Mouse (Mus musculus) left cerebral cortex, adult 9 months (tissue): ENCODE results near the gene Spin1.
"Not testable (repeated sequence)": the region's sequence is repeated elsewhere in the genome, so short reads cannot be mapped to it uniquely, and the experiment has no call there.

Experiments
- DNase-seq, 2 experiments: peaks; one replicate each; pipeline ENCODE4 v3.0.0; 2022; ENCODE audit warnings: low spot score in 2 of 2

Spin1 gene

DNA sequence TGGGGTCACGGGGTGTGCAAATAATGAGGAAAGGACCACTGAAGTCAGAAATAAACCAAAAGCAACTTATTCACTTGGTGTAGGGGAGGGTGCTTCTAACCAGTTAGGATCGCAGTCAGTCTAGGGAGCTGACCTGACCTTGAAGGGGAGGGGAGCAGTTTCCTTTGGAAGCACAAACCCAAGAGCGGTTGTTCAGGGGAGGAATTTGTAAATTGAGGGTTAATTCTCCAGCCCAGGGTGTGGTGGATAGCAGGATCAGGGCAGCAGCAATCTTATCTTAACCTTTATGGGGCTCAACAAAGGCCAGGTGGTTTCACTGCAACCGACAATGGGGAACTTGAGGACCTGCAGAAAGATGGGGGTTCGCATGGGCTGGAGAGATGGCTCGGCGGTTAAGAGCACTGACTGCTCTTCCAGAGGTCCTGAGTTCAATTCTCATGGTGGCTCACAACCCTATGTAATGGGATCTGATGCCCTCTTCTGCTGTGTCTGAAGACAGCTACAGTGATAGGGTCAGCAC, 5.4 kb upstream of the Spin1 start:
- DNase-seq = no peak

DNA sequence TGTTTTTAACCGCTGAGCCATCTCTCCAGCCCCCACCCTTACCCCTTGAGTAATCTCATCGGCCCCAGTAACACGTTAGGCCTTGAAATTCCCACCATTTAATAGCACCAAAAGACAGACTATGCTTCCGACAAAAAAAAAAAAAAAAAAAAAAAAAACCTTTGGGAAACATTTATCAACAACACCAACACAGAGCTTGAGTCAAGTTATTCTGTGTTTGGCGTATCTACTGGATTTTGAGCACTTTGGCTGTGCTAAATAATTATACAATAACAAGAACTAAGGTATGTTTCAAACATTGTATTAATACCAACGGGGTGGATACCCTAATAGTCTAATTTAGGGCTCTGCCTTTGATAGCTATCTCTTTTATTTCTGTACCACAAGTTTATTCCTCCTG, 4.0 kb upstream of the Spin1 start:
- no peak for DNase-seq

DNA sequence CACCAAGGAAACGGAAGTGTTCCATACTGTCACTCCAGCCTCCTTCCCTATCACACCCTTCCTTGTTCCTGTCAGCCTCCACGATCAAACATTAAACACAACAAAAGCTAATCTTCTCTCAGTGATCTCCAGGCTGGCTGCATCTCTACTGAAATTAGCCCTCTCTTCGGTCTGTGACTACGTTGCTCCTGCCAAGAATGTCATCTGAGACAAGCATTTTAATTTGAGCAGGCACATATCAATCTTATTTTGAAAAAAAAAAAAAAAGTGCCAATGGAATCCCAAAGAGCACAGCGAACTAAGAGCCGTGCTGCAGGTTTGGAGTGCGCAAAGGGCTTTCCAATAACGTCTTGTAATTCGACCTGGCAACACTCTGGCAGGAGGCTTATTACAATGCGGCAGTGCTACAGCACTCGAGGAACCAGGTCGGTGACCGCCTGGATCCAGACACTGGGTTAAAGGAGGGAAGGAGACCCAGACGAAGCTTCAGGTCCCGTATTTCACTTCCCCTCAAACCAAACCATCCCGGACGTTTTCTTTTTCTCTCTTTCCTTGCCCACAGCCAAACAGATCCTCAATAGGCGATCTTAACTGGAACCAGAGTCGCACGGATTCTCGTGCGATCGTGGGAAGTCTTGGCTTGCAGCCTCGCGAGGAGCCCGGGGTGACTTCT, 984 bp upstream of the Spin1 start:
- no peak for DNase-seq

DNA sequence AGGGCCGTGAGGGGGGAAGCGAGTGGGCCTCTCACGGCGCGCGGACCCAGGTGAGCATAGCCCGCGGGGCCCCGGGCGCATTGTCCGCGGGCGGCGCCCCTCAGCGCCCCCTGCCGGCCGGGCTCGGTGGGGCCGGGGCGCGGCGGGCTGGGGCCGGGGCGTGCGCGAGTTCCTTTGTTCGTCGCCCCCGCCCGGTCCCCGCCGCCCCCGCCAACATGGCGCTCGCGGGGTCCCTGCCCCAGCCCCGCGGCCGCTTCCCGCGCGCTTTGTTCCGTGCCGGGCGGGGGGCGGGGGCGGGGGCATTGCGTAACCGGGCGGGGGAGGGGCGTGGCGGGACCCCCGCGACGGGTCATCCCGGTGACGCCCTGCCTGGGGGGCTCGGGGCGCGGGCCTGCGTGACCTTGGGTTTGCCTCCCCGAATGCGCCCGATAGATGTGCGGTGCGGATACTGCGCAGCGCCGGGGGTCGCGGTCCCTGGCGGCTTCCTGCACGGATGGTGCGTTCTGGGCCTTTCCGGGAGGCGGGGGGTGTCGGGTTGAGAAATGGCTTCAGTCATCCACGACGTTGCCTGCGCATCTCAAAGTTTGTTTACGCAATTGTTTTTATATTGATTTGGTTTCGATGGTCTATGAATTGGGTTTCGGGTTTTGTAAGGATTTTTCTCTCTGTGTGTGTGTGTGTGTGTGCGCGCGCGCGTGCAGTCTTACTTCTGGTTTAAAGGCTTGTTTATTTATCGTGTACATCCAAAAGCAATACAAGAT, 516 bp downstream of the Spin1 start:
- peak in 1 of 2 experiments; percentile 38 for DNase-seq

DNA sequence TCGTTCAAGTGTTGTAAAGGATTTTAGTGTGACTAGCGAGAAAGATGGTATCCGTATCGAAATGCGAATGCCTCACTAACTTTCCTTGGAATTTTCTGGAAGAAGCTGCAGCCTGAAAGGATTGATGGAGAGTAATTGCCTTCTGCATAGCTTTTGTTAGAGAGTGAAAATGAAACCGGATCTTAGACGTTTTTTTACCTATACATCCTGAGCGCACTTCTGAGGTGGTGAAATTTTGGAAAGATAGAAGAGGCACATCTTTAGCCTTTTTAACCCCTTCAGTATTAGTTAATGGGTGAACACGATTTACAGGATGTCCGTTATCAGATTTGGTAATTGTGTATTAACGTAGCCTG, 1.1 kb downstream of the Spin1 start:
- no peak for DNase-seq

DNA sequence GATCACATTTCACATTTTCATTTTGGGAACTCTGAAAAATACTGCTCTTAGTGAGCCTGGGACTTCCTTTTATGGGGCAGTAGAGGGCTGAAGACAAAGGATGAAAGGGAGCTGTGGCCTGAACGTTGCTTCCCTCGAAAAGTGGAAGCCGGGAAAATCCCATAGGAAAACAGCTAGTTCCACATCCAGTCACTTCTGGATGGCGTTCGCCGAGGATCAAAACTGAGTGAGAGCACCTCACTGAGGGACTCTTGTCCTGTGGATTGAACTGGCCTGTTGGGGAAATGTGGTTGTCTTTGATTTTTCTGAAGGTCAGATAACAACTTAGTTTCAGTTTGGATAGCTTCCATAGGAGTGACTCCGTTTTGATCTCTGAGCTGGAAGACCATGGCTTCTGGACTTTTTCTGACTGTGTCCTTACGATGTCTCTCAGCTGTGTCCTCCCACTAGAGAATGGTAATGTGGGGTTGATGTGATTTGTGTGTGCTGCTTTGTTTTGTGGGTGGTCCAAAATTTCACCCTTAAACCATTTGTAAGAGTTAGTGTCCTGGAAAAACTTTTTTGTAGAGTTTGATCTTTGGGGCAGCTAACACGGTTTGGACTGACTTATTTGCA, 2.5 kb downstream of the Spin1 start:
- DNase-seq = no peak

DNA sequence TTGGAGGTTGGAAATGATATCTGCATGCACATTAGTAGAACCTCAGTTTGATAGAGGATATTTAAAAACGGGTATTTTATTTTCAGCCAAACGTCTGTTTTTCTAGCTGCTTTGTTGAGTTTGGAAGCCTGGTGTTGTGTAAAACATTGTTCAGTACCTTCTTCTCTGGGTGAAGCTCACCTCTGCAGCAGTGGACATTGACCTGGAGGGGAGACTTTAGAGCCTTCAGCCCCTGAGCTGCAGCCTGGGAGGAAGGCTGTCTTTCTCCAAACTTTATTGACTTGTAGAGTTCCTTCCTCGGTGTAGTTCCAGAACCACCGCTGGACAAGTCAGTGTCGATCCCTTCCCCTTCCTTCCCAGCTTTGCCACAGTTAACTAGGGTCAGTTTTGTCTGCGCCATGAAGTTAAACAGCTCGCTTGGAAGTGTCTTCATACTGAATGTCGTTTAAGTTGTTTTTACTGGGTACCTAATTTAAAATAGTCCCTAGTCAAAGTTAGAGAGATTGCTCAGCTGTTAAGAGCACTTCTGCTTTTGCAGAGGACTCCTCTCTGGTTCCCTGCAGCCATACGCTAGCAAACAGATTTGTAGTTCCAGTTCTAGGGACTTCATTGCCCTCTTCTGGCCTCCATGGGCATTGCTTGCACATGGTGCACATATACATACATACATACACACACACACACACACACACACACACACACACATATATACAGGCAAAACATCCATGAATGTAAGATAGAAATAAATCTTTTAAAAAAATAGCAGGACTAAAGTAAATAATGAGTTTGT, 3.4 kb downstream of the Spin1 start:
- DNase-seq = no peak

DNA sequence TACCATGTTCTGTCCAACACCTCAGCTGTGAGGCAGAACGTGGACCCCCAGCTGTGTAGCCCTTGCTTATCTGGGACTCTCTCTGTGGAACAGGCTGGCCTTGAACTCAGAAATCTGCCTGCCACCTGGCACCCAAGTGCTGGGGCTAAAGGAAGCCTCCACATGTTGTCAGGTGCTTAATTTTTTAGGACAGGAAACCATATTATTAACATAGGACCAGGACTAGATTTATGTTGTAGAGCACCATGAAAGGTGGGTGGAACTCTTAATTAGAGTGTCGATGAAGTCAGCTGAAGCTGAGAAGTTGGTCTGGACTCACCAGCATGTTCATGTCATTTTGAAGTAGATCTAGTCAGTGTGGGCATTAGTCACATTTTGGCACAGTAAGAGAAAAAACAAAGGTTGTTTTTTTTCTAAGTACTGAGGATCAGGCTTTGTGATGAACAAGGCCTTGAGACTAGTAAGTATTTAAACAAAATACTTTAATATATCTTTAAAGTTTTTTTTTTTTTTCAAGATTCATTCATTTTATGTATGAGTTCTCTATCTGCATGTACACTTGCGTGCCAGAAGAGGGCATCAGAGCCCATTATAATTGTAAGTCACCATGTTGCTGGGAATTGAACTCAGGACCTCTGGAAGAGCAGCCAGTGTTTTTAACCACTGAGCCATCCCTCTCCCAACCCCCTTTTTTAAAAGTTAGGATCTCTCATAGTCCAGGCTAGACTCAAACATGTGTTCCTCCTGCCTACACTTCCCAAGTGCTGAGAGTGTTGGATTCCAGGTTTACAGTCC, 5.4 kb downstream of the Spin1 start:
- no peak for DNase-seq

DNA sequence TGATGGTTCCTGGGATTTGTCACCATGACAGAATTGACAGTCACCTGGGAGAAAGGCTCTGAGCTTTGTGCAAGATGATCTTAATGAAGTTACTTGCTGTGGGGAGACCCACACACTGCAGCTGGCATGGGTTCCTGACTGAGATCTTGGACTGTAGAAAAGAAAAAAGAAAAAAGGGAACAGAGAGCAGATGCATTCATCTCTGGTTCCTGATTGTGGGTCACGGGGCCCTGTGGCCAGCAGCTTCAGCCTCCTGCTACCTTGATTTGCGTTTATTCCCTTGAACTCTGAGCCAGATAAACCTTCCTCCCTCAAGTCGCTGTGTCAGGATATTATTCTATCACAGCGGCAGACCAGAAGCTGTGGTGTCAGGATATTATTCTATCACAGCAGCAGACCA, 6.1 kb downstream of the Spin1 start:
- DNase-seq = no peak

DNA sequence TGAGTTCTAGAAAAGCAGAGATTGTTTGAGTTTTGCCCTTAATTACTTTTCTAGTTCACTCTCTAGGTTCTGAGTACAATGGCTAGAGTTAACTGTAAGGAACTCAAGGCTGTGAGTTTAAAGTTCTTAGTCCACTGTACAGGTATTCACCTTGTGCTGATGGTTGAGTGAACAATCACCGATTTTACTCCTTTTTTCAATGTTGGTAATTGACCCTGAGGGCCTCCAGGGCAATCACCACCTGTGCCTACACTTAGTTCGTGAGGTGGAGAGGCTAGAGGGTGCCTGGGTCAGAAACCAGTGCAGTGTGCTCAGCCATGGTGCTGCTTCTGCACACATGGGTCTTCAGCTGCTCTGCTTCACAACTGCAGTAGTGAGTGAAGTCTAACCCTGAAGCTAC, 8.8 kb downstream of the Spin1 start:
- DNase-seq = no peak

DNA sequence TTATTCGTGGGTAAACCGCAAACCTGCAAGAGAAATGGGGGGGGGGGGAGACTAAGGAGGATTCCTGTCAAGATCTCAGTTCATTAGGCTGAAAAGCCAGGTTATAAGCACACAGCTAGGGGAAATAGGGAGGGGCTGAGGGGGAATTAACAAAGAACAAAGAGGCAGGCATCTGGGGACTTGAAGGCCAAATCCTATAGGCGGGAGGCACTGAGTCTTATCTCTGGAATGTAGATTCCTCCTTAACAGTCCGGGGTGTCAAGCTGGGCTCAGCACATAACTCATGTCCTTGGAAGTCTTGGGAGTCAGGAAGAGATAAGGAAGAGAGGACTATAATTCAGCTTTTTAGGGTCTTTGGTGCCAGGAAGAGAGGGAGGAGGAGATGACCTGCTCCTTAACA, 13.7 kb downstream of the Spin1 start:
- not testable (repeated sequence) for DNase-seq

DNA sequence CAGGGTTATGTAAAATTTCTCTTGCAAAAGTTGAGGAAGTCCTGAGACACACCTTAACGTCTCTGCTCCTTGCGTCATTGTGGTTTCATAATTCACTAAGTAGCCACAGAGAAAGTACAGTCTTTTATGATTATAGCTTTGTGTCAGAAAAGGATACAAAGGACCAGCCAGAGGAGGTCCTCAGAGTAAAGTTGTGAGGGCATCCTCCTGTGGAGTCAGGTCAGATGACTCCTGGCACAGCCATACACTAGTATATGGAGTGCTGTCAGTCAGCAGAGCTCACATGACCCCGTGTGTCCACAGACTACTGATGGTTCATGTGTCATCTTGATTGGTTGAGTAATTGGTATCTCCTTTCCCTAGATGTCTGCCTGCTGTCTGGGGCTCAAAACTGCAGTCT, 15.1 kb downstream of the Spin1 start:
- DNase-seq = no peak

DNA sequence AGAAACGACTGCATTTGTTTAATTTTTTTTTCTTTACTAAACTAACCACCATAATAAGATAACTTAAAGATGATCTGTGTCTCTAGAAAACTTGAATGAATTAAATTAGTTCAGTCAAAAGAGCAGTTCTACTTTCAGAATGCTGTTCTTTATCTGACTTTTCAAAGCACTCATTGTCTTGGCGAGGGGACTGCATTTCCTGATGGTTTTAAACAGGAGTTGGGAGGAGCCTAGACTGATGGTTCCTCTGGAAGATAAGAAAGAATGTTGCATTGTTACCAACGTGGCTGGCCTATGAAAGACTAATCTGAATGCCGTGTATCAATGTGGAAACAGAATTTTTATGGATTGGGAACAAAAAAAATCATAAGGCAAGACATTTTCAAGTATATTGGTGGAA, 20.1 kb downstream of the Spin1 start:
- DNase-seq = no peak

DNA sequence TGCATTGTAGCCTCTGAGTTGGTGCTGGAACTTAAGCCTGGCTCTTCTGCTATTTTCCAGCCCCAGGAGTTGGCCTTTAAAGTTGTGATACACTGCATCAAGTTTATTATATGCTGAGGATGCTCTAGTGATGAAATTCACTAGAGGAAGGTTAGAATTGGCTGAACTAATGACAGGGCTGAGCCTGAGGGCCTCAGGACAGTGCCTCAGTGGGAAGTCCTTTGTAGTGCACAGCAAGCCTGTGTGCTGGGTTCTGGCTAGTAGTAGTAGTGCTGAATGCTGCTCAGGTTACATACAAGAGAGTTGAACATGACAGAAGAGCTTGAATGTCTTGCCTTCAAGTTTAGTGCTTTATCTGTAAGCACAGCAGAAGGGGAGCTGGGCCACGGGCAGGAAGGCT, 21.3 kb downstream of the Spin1 start:
- DNase-seq = no peak

DNA sequence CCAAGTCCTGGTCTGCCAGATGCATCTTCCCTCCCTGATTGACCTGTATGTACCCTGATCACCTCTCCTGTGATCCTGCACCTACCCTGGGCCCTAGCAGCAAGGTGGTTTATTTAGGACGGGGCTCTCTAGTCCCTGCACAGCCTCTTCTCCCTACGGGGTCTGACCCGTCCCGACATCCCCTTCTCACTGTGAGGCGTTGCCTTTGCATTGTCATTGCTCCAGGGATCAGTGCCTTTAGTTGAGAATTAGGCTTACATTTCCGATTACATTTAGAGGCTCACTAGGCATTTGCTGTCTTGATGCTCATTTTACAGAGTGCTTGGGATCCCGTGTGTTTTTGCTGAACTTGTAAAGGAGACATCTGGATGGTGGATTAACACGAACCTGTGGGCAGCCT, 22.1 kb downstream of the Spin1 start:
- DNase-seq = no peak

DNA sequence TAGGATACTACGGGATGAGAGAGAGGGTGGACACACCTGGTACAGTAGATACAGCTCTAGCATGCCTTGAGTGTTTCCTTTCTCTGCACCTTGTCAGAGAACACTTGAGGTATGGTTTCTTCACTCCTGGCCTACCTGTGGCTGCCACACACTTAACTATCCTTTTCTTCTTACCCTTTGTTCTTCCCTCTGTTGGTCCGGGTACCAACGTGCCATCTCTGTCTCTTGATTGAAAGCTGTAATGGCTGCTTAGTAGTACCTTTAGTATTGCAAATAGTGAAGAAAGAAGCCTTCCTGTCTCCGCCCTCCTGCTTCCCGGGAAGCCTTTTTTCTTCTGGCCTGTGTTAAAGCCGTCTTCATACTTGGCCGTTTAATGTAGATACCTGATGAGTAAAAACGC, 24.7 kb downstream of the Spin1 start:
- no peak for DNase-seq

DNA sequence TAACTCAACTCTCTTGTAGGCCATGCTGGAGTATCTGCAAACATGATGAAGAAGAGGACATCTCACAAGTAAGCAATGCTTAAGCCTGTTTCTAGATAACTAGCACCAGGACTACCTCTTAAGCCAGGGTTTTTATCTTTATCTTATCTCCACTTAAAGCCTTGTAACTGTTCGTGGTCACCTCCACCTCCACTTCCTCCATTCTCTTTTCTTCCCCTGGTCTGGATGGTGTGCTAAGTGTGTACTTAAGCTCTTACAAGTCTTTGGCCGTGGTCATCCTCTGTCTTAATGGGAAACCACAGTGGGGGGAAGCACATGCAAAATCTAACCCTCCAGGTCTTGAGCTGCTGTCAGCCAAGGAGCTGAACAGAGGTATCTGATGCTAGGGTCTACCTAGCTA, 27.2 kb downstream of the Spin1 start:
- DNase-seq = no peak

DNA sequence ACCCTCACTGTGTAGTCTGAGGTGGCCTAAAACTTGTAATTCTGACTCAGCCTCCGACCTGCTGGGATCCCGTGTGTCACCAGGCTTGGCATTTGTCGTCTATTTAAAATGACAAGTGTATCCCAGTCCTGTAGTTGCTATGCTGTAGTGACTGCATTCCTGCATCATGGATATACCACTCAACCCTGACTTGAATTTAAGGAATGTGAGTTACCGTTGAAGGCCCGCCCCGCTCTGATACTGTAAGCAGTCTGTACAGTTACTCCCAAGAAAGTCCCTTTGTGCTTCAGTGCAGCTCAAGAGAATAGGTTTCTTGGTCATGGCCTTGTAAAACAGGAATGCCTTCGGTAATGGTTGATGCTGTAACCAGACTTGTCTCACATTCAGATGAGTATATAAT, 27.7 kb downstream of the Spin1 start:
- DNase-seq = no peak

DNA sequence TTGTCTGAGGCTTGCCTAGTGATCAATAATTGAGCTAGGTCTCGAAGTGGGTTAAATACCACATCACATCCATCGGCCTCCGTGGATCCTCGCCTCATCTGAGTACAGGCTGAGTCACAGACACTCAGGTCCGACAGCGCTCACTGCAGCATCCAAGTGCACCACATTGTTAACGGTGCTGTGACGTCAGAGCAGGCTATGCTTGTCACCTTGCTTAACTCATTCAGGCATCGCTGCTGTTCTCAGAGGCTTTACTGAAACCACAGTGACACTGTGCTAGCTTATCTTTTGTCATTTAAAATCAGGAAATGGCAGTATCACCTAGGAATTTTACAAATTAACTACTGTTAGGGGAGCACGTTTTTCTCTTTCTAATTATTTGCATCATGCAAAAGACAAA, 30.5 kb downstream of the Spin1 start:
- peak in 1 of 2 experiments; percentile 21 for DNase-seq

DNA sequence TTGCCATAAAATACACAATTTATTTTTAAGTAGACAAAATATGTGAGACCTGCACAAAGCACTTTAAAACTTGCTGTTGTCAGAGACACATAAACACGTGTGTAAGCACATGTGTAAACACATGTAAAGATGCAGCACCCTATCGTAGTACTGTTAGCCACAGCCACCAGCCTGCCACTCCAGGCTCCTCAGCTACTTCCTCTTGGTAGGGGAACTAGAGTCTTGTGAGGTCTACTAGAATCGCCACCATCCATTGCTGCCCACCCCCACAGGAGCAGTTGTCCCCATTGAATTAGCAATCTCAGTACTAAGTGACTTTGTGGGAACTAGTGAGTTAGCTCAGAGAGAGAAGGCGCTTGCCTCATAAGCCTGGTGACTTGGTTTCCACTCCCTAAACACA, 35.6 kb downstream of the Spin1 start:
- DNase-seq = no peak

DNA sequence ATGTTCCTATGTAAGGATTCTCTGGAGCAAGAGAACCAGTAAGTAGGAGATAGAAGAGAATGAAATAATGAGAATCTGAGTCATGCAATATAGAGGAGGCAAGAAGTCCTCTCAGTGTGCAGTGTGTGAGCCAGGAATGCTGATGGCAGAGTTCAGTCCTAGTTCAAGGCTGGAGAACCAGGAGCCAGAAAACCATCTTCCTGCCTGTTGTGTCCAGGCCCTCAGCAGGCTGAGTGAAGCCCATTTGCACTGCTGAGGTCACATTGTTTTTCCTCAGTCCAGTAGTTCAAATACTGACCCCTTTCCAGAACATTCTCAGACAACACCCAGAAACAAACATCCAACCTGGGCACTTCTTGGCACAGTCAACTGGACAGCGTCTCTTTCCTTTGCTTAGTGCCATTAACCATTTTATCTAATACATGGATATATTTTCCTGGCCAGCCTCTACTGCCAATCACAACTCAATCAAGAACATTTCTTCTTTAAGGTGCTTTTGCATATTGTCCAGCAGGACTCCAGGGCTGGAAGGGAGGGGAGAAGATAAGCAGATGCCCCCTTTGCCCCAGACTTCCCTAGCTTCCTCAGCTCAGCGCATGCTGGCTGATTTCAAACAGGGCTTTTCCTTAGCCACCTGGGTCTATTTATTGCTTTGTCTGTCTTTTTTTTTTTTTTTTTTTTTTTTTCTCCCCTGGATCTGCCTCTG, 36.5 kb downstream of the Spin1 start:
- DNase-seq = no peak
